ENCODE assay signal across 13 mouse cellular contexts in the genomic region with DNA sequence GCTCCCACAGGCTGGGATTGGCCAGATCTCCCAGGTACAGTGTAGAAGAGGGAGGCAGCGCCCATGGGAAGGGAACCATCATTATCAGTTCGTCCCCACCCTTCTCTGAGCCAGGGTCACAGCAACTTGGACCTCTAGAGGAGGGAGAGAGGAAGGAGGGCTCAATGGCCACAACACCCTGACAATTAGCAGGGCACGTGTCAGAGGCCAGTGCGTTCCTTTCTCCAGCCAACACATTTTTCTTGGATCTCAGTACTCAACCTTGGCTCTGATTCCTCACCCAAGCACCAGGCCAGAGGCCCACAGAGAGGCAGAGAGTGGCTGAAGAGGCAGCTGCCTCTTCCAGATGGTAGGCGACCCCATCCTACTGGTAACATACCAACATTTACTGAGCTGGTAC.
DNase-seq lines count a peak whose midpoint lies in the region; ATAC-seq and TF ChIP-seq lines count a peak whose summit lies in the region.
"Had no signal": no experiment of that assay in that cellular context is flagged by ENCODE, and none has a peak within 500 bp of the region (broad histone marks: within the 10 kb centered on the region; RNA-seq: fewer than 3 reads in every experiment).

No protein-coding gene starts in this region.

- no peak overlapping the region for H3K4me2 ChIP-seq in lung, postnatal 0 days (replicated peaks; ENCODE audit: low read depth, low read length)
- no peak overlapping the region for H3K4me2 ChIP-seq in midbrain, embryonic 16.5 days (ENCODE audit: low read length)
- H3K4me2 ChIP-seq: embryonic facial prominence, embryonic 12.5 days had no signal

- peaks cover 30% of the 10 kb centered on the region for H3K4me1 ChIP-seq in embryonic fibroblast, embryonic 13.5 days (ENCODE audit: control insufficient read depth, insufficient read depth, low read length)
- peaks cover 51% of the 10 kb centered on the region for H3K4me1 ChIP-seq in lung, postnatal 0 days (ENCODE audit: insufficient read depth, low read depth, low read length)
- H3K4me1 ChIP-seq in midbrain, embryonic 16.5 days (ENCODE audit: control insufficient read depth, insufficient read depth, low read length) = no peaks in the 10 kb centered on the region

- no peaks in the 10 kb centered on the region for H3K9me3 ChIP-seq in lung, postnatal 0 days (ENCODE audit: low read length)
- no peaks in the 10 kb centered on the region for H3K9me3 ChIP-seq in midbrain, embryonic 16.5 days (replicated peaks; ENCODE audit: control insufficient read depth, low read length, poor library complexity, severe bottlenecking)
- H3K9me3 ChIP-seq: embryonic facial prominence, embryonic 12.5 days; midbrain, embryonic 10.5 days had no signal

- WGBS in lung, postnatal 0 days = 39% methylated on average over 5 of the region's 5 CpGs
- 83% methylated on average over 5 of the region's 5 CpGs for WGBS in midbrain, embryonic 16.5 days

- H3K9ac ChIP-seq in lung, postnatal 0 days (replicated peaks; ENCODE audit: low read depth) = no peak overlapping the region
- no peak overlapping the region for H3K9ac ChIP-seq in midbrain, embryonic 16.5 days (ENCODE audit: low read depth, low read length)
- H3K9ac ChIP-seq: embryonic facial prominence, embryonic 12.5 days had no signal

- no peak for TF ChIP-seq EP300 in lung, postnatal 0 days (IDR thresholded peaks at IDR 0.05)

- H3K4me3 ChIP-seq in embryonic fibroblast, embryonic 13.5 days (ENCODE audit: insufficient read depth, low read length) = no peak overlapping the region
- H3K4me3 ChIP-seq in lung, postnatal 0 days (ENCODE audit: low read depth, low read length) = no peak overlapping the region
- no peak overlapping the region for H3K4me3 ChIP-seq in midbrain, embryonic 16.5 days (ENCODE audit: low read depth, low read length)
- H3K4me3 ChIP-seq: embryonic facial prominence, embryonic 12.5 days; midbrain, embryonic 10.5 days had no signal

- ATAC-seq in lung, postnatal 0 days = peak; percentile 13
- ATAC-seq in midbrain, embryonic 16.5 days = no peak

- peak; percentile 81 for DNase-seq in kidney, adult 18-20 months
- DNase-seq in kidney, postnatal 10 days = no peak
- peak; percentile 81 to 82 for DNase-seq in heart, postnatal 10 days
- DNase-seq in lung, postnatal 0 days (ENCODE audit: low spot score) = peak; percentile 79
- DNase-seq in layer of hippocampus, postnatal 36 days = no peak
- DNase-seq in cerebellum, adult 11 months = no peak
- DNase-seq: gastrocnemius, postnatal 25 days; right cerebral cortex, adult 18-20 months; thymus, postnatal 14 days had no signal

- TF ChIP-seq POLR2A in embryonic fibroblast, embryonic 13.5 days (IDR thresholded peaks at IDR 0.05; ENCODE audit: low read depth, low read length) = no peak

- no peak for TF ChIP-seq CTCF in embryonic fibroblast, embryonic 13.5 days (IDR thresholded peaks at IDR 0.05; ENCODE audit: borderline replicate concordance, insufficient read depth, low read length)
- TF ChIP-seq CTCF in lung, postnatal 0 days (IDR thresholded peaks at IDR 0.05) = no peak; the same call in 1 of the 2 replicates

- peak overlapping the region; percentile 89 for H3K27ac ChIP-seq in embryonic fibroblast, embryonic 13.5 days (ENCODE audit: insufficient read depth, low read length)
- H3K27ac ChIP-seq in lung, postnatal 0 days (ENCODE audit: low read length) = peak overlapping the region; percentile 92
- no peak overlapping the region for H3K27ac ChIP-seq in midbrain, embryonic 16.5 days (ENCODE audit: low read length)
- H3K27ac ChIP-seq: midbrain, embryonic 10.5 days had no signal

- intact Hi-C loops in heart, postnatal 10 days (cut with DNase I) = no loop called here

- H3K27me3 ChIP-seq in lung, postnatal 0 days (replicated peaks; ENCODE audit: insufficient read depth, low read length) = no peaks in the 10 kb centered on the region
- no peaks in the 10 kb centered on the region for H3K27me3 ChIP-seq in midbrain, embryonic 16.5 days (ENCODE audit: control insufficient read depth, insufficient read depth, low read depth, low read length)
- H3K27me3 ChIP-seq: embryonic facial prominence, embryonic 12.5 days had no signal

- H3K36me3 ChIP-seq in lung, postnatal 0 days (ENCODE audit: insufficient read depth, low read length) = no peaks in the 10 kb centered on the region
- no peaks in the 10 kb centered on the region for H3K36me3 ChIP-seq in midbrain, embryonic 16.5 days (ENCODE audit: control insufficient read depth, insufficient read depth, low read length)
- H3K36me3 ChIP-seq: embryonic facial prominence, embryonic 12.5 days; midbrain, embryonic 10.5 days had no signal

Comparison
In these comparisons a context has a peak if more than half of its experiments do, and no peak if none do; other contexts are left out.
1. DNase-seq: peak in kidney, adult 18-20 months (single experiment), heart, postnatal 10 days (2 of 2) and lung, postnatal 0 days (single experiment); none in kidney, postnatal 10 days (single experiment), layer of hippocampus, postnatal 36 days (0 of 2) and cerebellum, adult 11 months (single experiment).